Mouse (Mus musculus) neural tube, embryonic 15.5 days (tissue): ENCODE measurements around the gene Afmid. TPM values are rescaled to one million over a fixed set of nuclear protein-coding genes. Genes with fewer than 3 reads are reported as not detected.

ENCODE experiments used
- ATAC-seq: fragments of 200-750 bp; cut with Nextera tagmentation; 2 replicates; pipeline ENCODE4 v1.8.0; 2017; ENCODE audit warnings: mild to moderate bottlenecking, moderate TSS enrichment, moderate library complexity; ENCODE audit not compliant: low FRiP score
- H3K27ac ChIP-seq: fragments of 300-500 bp; sonication (generic); replicated peaks from 2 replicates; pipeline ENCODE4 v1.5.1; 2015; ENCODE audit warnings: mild to moderate bottlenecking, inconsistent platforms
- H3K27me3 ChIP-seq: fragments of 300-500 bp; sonication (generic); replicated peaks from 2 replicates; pipeline ENCODE4 v1.6.1; 2015; ENCODE audit warnings: inconsistent platforms
- H3K36me3 ChIP-seq: fragments of 300-500 bp; sonication (generic); 2 replicates; pipeline ENCODE4 v1.6.1; 2015; ENCODE audit warnings: inconsistent platforms
- H3K4me1 ChIP-seq: fragments of 300-500 bp; sonication (generic); 2 replicates; pipeline ENCODE4 v1.6.1; 2015; ENCODE audit warnings: inconsistent platforms
- H3K4me2 ChIP-seq: fragments of 300-500 bp; sonication (generic); 2 replicates; pipeline ENCODE4 v1.6.1; 2015; ENCODE audit warnings: inconsistent platforms, mild to moderate bottlenecking, moderate library complexity
- H3K4me3 ChIP-seq: fragments of 300-500 bp; sonication (generic); replicated peaks from 2 replicates; pipeline ENCODE4 v1.5.1; 2015; ENCODE audit warnings: mild to moderate bottlenecking, inconsistent platforms
- H3K9ac ChIP-seq: fragments of 300-500 bp; sonication (generic); replicated peaks from 2 replicates; pipeline ENCODE4 v1.6.1; 2015; ENCODE audit warnings: mild to moderate bottlenecking, inconsistent platforms
- H3K9me3 ChIP-seq: fragments of 300-500 bp; sonication (generic); replicated peaks from 2 replicates; pipeline ENCODE4 v1.6.1; 2016; ENCODE audit warnings: inconsistent platforms
- WGBS: fragments of 180-500 bp; shearing (Covaris S2); methylation state at CpG from one replicate; pipeline ENCODE4 v1.1.7; 2015; ENCODE audit warnings: mixed read lengths; 5-methylcytosine and 5-hydroxymethylcytosine counted together
- polyA plus RNA-seq: library from polyadenylated mRNA; unstranded; fragments of >200 nt; fragmentation: Nextera tagmentation; extraction: Ambion mirVana; gene quantifications from 2 replicates; pipeline ENCODE4 v1.2.1, GENCODE M21; 2015

Gene Afmid
- polyA plus RNA-seq, 1 experiment from 2014 or later, result 6.0 TPM

GRCm38 (mm10) chr11:117797511-117798159, 28.1 kb upstream of the Afmid start, which contains the start of gene 6030468B19Rik:
TSS of gene 6030468B19Rik (plus strand) at chr11:117797660.
- Histone ChIP-seq H3K4me1 (no peaks in the 10 kb centered on the region), H3K9me3 (no peaks in the 10 kb centered on the region), H3K27ac (no peak within 1 kb of the TSS), H3K4me3 (no peak within 1 kb of the TSS), H3K9ac (no peak within 1 kb of the TSS), H3K36me3 (no peaks in the 10 kb centered on the region), H3K4me2 (no peak within 1 kb of the TSS), H3K27me3 (peaks cover 3% of the 10 kb centered on the region; the same call in 1 of the 2 replicates)
- 68% methylated on average over 9 of the region's 9 CpGs for WGBS
- no peak for ATAC-seq

GRCm38 (mm10) chr11:117798160-117798541, 27.6 kb upstream of the Afmid start:
- Histone ChIP-seq H3K4me1 (no peaks in the 10 kb centered on the region), H3K27ac (no peak overlapping the region), H3K27me3 (0 out of 2 replicates have a peak, but pooled peaks cover 2% of the 10 kb centered on the region), H3K36me3 (no peaks in the 10 kb centered on the region), H3K9ac (no peak overlapping the region), H3K9me3 (no peaks in the 10 kb centered on the region), H3K4me2 (no peak overlapping the region), H3K4me3 (no peak overlapping the region)
- no peak for ATAC-seq
- WGBS, result 64% methylated on average over 2 of the region's 2 CpGs

- no peak overlapping the region for H3K4me2 ChIP-seq
- H3K27ac ChIP-seq, result no peak overlapping the region
- WGBS, result 67% methylated on average over 5 of the region's 5 CpGs
- H3K4me1 ChIP-seq, result no peaks in the 10 kb centered on the region
- no peaks in the 10 kb centered on the region for H3K9me3 ChIP-seq
- H3K4me3 ChIP-seq, result no peak overlapping the region
- no peak overlapping the region for H3K9ac ChIP-seq
- ATAC-seq, result no peak
- H3K36me3 ChIP-seq, result no peaks in the 10 kb centered on the region
- H3K27me3 ChIP-seq, result no peaks in the 10 kb centered on the region
These were observed 26.6 kb upstream of the Afmid start for GRCm38 (mm10) chr11:117799174-117799573.

GRCm38 (mm10) chr11:117800038-117800437, 25.7 kb upstream of the Afmid start:
- Histone ChIP-seq H3K27me3 (no peaks in the 10 kb centered on the region), H3K9me3 (no peaks in the 10 kb centered on the region), H3K4me1 (no peaks in the 10 kb centered on the region), H3K27ac (no peak overlapping the region), H3K4me3 (no peak overlapping the region), H3K4me2 (no peak overlapping the region), H3K9ac (no peak overlapping the region), H3K36me3 (no peaks in the 10 kb centered on the region)
- no peak for ATAC-seq
- 82% methylated on average over 7 of the region's 7 CpGs for WGBS

GRCm38 (mm10) chr11:117801650-117802049, 24.1 kb upstream of the Afmid start:
- H3K27me3 ChIP-seq, result no peaks in the 10 kb centered on the region
- ATAC-seq, result no peak
- H3K36me3 ChIP-seq, result no peaks in the 10 kb centered on the region
- WGBS, result 73% methylated on average over 7 of the region's 7 CpGs
- H3K4me2 ChIP-seq, result no peak overlapping the region
- no peak overlapping the region for H3K27ac ChIP-seq
- no peak overlapping the region for H3K4me3 ChIP-seq
- no peak overlapping the region for H3K9ac ChIP-seq
- H3K4me1 ChIP-seq, result no peaks in the 10 kb centered on the region
- no peaks in the 10 kb centered on the region for H3K9me3 ChIP-seq

GRCm38 (mm10) chr11:117803166-117803688, 22.5 kb upstream of the Afmid start:
- H3K27ac ChIP-seq, result no peak overlapping the region
- no peaks in the 10 kb centered on the region for H3K9me3 ChIP-seq
- no peaks in the 10 kb centered on the region for H3K27me3 ChIP-seq
- no peak for ATAC-seq
- no peak overlapping the region for H3K9ac ChIP-seq
- WGBS, result 97% methylated on average over 3 of the region's 3 CpGs
- H3K36me3 ChIP-seq, result no peaks in the 10 kb centered on the region
- H3K4me1 ChIP-seq, result no peaks in the 10 kb centered on the region
- no peak overlapping the region for H3K4me3 ChIP-seq
- no peak overlapping the region for H3K4me2 ChIP-seq

GRCm38 (mm10) chr11:117806781-117807180, 18.9 kb upstream of the Afmid start:
- no peaks in the 10 kb centered on the region for H3K36me3 ChIP-seq
- no peak for ATAC-seq
- no peak overlapping the region for H3K4me3 ChIP-seq
- H3K9me3 ChIP-seq, result no peaks in the 10 kb centered on the region
- no peak overlapping the region for H3K4me2 ChIP-seq
- H3K4me1 ChIP-seq, result peaks cover 19% of the 10 kb centered on the region
- peaks cover 20% of the 10 kb centered on the region for H3K27me3 ChIP-seq
- H3K27ac ChIP-seq, result no peak overlapping the region
- 88% methylated on average over 6 of the region's 6 CpGs for WGBS
- no peak overlapping the region for H3K9ac ChIP-seq

- ATAC-seq, result peak; percentile 59; the same call in 1 of the 2 replicates
- under 1% methylated on average over 75 of the region's 75 CpGs for WGBS
- Histone ChIP-seq H3K9ac (peak within 1 kb of the TSS; percentile 55), H3K27ac (peak within 1 kb of the TSS; percentile 28; the same call in 1 of the 2 replicates), H3K4me3 (peak within 1 kb of the TSS; percentile 58), H3K36me3 (no peaks in the 10 kb centered on the region), H3K4me2 (peak within 1 kb of the TSS; percentile 97), H3K27me3 (peaks cover 20% of the 10 kb centered on the region), H3K9me3 (no peaks in the 10 kb centered on the region), H3K4me1 (peaks cover 19% of the 10 kb centered on the region)
These were observed 16.1 kb upstream of the Afmid start, which contains the start of the genes Gm20708 and Syngr2 for GRCm38 (mm10) chr11:117809407-117810311. TSS of gene Gm20708 (plus strand) at chr11:117809668. TSS of gene Syngr2 (plus strand) at chr11:117809668.

- H3K36me3 ChIP-seq, result no peaks in the 10 kb centered on the region
- WGBS, result under 1% methylated on average over 21 of the region's 21 CpGs
- ATAC-seq, result peak; percentile 79; the same call in 1 of the 2 replicates
- peak overlapping the region; percentile 28; the same call in 1 of the 2 replicates for H3K27ac ChIP-seq
- H3K9ac ChIP-seq, result peak overlapping the region; percentile 55
- H3K9me3 ChIP-seq, result no peaks in the 10 kb centered on the region
- H3K4me1 ChIP-seq, result peaks cover 19% of the 10 kb centered on the region
- H3K4me2 ChIP-seq, result peak overlapping the region; percentile 97
- peaks cover 20% of the 10 kb centered on the region for H3K27me3 ChIP-seq
- peak overlapping the region; percentile 58 for H3K4me3 ChIP-seq
These were observed 15.2 kb upstream of the Afmid start for GRCm38 (mm10) chr11:117810401-117811046.

GRCm38 (mm10) chr11:117813867-117814266, 11.9 kb upstream of the Afmid start:
- peaks cover 15% of the 10 kb centered on the region for H3K27me3 ChIP-seq
- H3K9me3 ChIP-seq, result no peaks in the 10 kb centered on the region
- H3K9ac ChIP-seq, result no peak overlapping the region
- no peak overlapping the region for H3K4me2 ChIP-seq
- peaks cover 19% of the 10 kb centered on the region for H3K4me1 ChIP-seq
- WGBS, result 79% methylated on average over 5 of the region's 5 CpGs
- H3K4me3 ChIP-seq, result no peak overlapping the region
- H3K27ac ChIP-seq, result no peak overlapping the region
- ATAC-seq, result no peak
- no peaks in the 10 kb centered on the region for H3K36me3 ChIP-seq

GRCm38 (mm10) chr11:117814704-117815366, 10.9 kb upstream of the Afmid start:
- Histone ChIP-seq H3K4me3 (no peak overlapping the region), H3K9me3 (no peaks in the 10 kb centered on the region), H3K4me1 (peaks cover 10% of the 10 kb centered on the region), H3K27ac (no peak overlapping the region), H3K36me3 (no peaks in the 10 kb centered on the region), H3K27me3 (peaks cover 6% of the 10 kb centered on the region), H3K9ac (no peak overlapping the region), H3K4me2 (no peak overlapping the region)
- 89% methylated on average over 6 of the region's 6 CpGs for WGBS
- ATAC-seq, result no peak
